Mouse (Mus musculus) hindbrain, postnatal 0 days (tissue): ENCODE measurements around the gene Prkcb. TPM values are rescaled to one million over a fixed set of nuclear protein-coding genes. Genes with fewer than 3 reads are reported as not detected.

Experiments used
- ATAC-seq: fragments of 200-750 bp; cut with Nextera tagmentation; 2 replicates; pipeline ENCODE4 v1.8.0; 2017; ENCODE audit warnings: mild to moderate bottlenecking, moderate TSS enrichment, moderate library complexity
- DNase-seq: peaks from one replicate; pipeline ENCODE4 v3.0.0-alpha.2; 2015; ENCODE audit warnings: low spot score
- H3K27ac ChIP-seq: fragments of 300-500 bp; sonication (generic); 2 replicates; pipeline ENCODE4 v1.5.1; 2014; ENCODE audit warnings: mild to moderate bottlenecking
- H3K27me3 ChIP-seq: fragments of 300-500 bp; sonication (generic); 2 replicates; pipeline ENCODE4 v1.6.1; 2014; ENCODE audit warnings: low read length, mixed read lengths; ENCODE audit not compliant: insufficient read depth
- H3K36me3 ChIP-seq: fragments of 300-500 bp; sonication (generic); 2 replicates; pipeline ENCODE4 v1.6.1; 2014; ENCODE audit warnings: low read length, mixed read lengths; ENCODE audit not compliant: insufficient read depth
- H3K4me1 ChIP-seq: fragments of 300-500 bp; sonication (generic); 2 replicates; pipeline ENCODE4 v1.6.1; 2014; ENCODE audit warnings: antibody characterized with exemption, low read length, mixed read lengths; ENCODE audit not compliant: insufficient read depth
- H3K4me2 ChIP-seq: fragments of 300-500 bp; sonication (generic); 2 replicates; pipeline ENCODE4 v1.6.1; 2014; ENCODE audit warnings: low read depth, mild to moderate bottlenecking, low read length, moderate library complexity, mixed read lengths
- H3K4me3 ChIP-seq: fragments of 300-500 bp; sonication (generic); 2 replicates; pipeline ENCODE4 v1.5.1; 2014; ENCODE audit warnings: low read length
- H3K9ac ChIP-seq: fragments of 300-500 bp; sonication (generic); replicated peaks from 2 replicates; pipeline ENCODE4 v1.6.1; 2014; ENCODE audit warnings: mild to moderate bottlenecking, low read length, moderate library complexity, mixed read lengths
- H3K9me3 ChIP-seq: fragments of 300-500 bp; sonication (generic); 2 replicates; pipeline ENCODE4 v1.6.1; 2016; ENCODE audit warnings: low read length, mixed read lengths
- CTCF ChIP-seq: IDR thresholded peaks from 2 replicates; pipeline ENCODE4 v1.5.1; 2016; ENCODE audit warnings: antibody characterized with exemption, control low read depth, low read depth
- WGBS: fragments of 180-500 bp; shearing (Covaris S2); extraction: QIAGEN DNeasy Blood & Tissue Kit; methylation state at CpG from one replicate; pipeline ENCODE4 v1.1.7; 2014; 5-methylcytosine and 5-hydroxymethylcytosine counted together
- polyA plus RNA-seq: library from polyadenylated mRNA; unstranded; fragments of >200 nt; fragmentation: Nextera tagmentation; extraction: Ambion mirVana; gene quantifications from 2 replicates; pipeline ENCODE4 v1.2.1, GENCODE M21; 2015
- total RNA-seq: library from RNA; depleted of rRNA; stranded (reverse); fragments of >200 nt; gene quantifications from 2 replicates; pipeline ENCODE4 v1.2.3, GENCODE M21; 2014; rRNA removed

Prkcb gene
- total and polyA plus RNA-seq, 2 experiments from 2014 or later: 187 to 261 TPM

DNA sequence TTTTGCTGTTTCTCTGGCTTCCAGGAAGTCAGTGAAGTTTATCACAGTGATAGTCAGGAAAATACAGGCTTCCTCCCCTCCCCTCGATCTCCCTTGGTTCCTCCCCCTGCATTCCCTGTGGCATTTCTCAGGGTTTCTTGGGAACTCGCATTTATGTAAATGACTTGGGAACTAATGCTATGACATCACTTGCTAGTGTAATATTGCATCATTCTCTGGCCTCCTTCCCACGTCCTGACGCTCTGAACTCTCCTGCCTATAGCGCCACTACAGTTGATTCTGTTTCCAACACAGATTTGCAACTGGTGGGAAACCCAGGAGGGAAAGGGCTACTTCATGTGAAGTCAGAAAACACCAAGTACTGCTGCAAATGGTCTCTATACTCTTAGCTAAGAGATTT, 384.4 kb downstream of the Prkcb start:
- no peaks in the 10 kb centered on the region for H3K27me3 ChIP-seq
- DNase-seq (peak; percentile 43), ATAC-seq (no peak)
- no peak for TF ChIP-seq CTCF
- peak overlapping the region; percentile 43 for H3K4me3 ChIP-seq
- H3K36me3 ChIP-seq: no peaks in the 10 kb centered on the region
- 47% methylated on average over 5 of the region's 5 CpGs for WGBS
- H3K9me3 ChIP-seq: no peaks in the 10 kb centered on the region
- no peaks in the 10 kb centered on the region; the same call in 1 of the 2 replicates for H3K4me1 ChIP-seq
- H3K4me2 ChIP-seq: peak overlapping the region; percentile 68
- no peak overlapping the region for H3K9ac ChIP-seq
- H3K27ac ChIP-seq: no peak overlapping the region

DNA sequence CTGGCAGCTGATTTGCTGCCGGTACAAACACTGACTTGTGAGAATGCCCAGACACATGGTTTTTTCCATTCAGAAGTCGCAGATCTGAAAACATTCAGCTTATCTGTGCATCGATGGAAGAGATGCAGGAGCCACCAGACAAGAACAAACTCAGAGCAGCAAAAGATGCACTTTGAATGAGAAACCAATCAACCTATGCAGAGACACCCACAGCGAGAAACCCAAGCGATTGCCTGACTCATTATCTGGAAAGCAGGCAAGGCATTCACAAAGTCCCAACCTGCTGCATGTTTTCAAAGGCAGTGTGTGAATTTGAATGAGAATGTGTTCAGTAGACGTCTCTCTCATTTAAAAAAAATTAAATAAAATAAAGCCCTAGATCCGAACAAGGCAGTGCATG, 386.7 kb downstream of the Prkcb start:
- H3K4me1 ChIP-seq: no peaks in the 10 kb centered on the region; the same call in 1 of the 2 replicates
- no peaks in the 10 kb centered on the region for H3K36me3 ChIP-seq
- peak overlapping the region; percentile 36; the same call in 1 of the 2 replicates for H3K4me2 ChIP-seq
- ATAC-seq (no peak), DNase-seq (no peak)
- no peak overlapping the region for H3K27ac ChIP-seq
- WGBS: 62% methylated on average over 7 of the region's 7 CpGs
- no peaks in the 10 kb centered on the region for H3K27me3 ChIP-seq
- TF ChIP-seq CTCF: no peak
- no peaks in the 10 kb centered on the region for H3K9me3 ChIP-seq
- H3K4me3 ChIP-seq: no peak overlapping the region
- no peak overlapping the region for H3K9ac ChIP-seq

Other genes starting within 250 kb of the Prkcb start
- 127 and 130 TPM in 2 replicates for gene Ubfd1, start 221.6 kb upstream of the Prkcb start, total RNA-seq
- 59.0 and 60.7 TPM in 2 replicates for gene Ubfd1, start 221.6 kb upstream of the Prkcb start, polyA plus RNA-seq
- 14.5 and 22.0 TPM in 2 replicates for gene Ears2, start 221.5 kb upstream of the Prkcb start, total RNA-seq
- gene Ears2, start 221.5 kb upstream of the Prkcb start, polyA plus RNA-seq: 7.9 and 8.4 TPM in 2 replicates
- 41.4 and 67.2 TPM in 2 replicates for gene Ndufab1, start 186.9 kb upstream of the Prkcb start, total RNA-seq
- gene Ndufab1, start 186.9 kb upstream of the Prkcb start, polyA plus RNA-seq: 815 and 826 TPM in 2 replicates
- gene Palb2, start 155.8 kb upstream of the Prkcb start, total RNA-seq: 2.6 and 5.4 TPM in 2 replicates
- gene Palb2, start 155.8 kb upstream of the Prkcb start, polyA plus RNA-seq: 2.0 and 2.8 TPM in 2 replicates
- 96.1 and 117 TPM in 2 replicates for gene Dctn5, start 155.7 kb upstream of the Prkcb start, total RNA-seq
- 143 and 154 TPM in 2 replicates for gene Dctn5, start 155.7 kb upstream of the Prkcb start, polyA plus RNA-seq
- gene Plk1, start 129.3 kb upstream of the Prkcb start, total RNA-seq: 12.0 and 15.6 TPM in 2 replicates
- 15.1 and 18.5 TPM in 2 replicates for gene Plk1, start 129.3 kb upstream of the Prkcb start, polyA plus RNA-seq
- 1.6 and 2.0 TPM in 2 replicates for gene Ern2, start 102.5 kb upstream of the Prkcb start, total RNA-seq
- gene Ern2, start 102.5 kb upstream of the Prkcb start, polyA plus RNA-seq: 1.4 TPM in 2 replicates
- gene Chp2, start 69.3 kb upstream of the Prkcb start, total RNA-seq: 0.78 and 1.0 TPM in 2 replicates
- 1.3 and 1.4 TPM in 2 replicates for gene Chp2, start 69.3 kb upstream of the Prkcb start, polyA plus RNA-seq